Comparison of ENCODE assay signal across 8 mouse cellular contexts in genomic region chr6:100195870-100196409, GRCm38 (mm10).
DNase-seq lines count a peak whose midpoint lies in the region; ATAC-seq and TF ChIP-seq lines count a peak whose summit lies in the region.

No protein-coding gene starts in this region.

- H3K9me3 ChIP-seq in embryonic facial prominence, embryonic 14.5 days (ENCODE audit: control insufficient read depth, low read length) = no peaks in the 10 kb centered on the region
- H3K9me3 ChIP-seq in heart, embryonic 16.5 days (replicated peaks; ENCODE audit: control insufficient read depth, low read length) = no peaks in the 10 kb centered on the region

- peak; percentile 52 for ATAC-seq in Patski
- ATAC-seq in embryonic facial prominence, embryonic 14.5 days (ENCODE audit: low read depth) = peak; percentile 39
- ATAC-seq in heart, embryonic 16.5 days (replicated peaks; ENCODE audit: extremely low read depth, insufficient read depth, low FRiP score) = peak; percentile 79

- no peak for TF ChIP-seq CTCF in Patski (IDR thresholded peaks at IDR 0.05)

- H3K4me3 ChIP-seq in embryonic facial prominence, embryonic 14.5 days (ENCODE audit: low read depth, low read length) = no peak overlapping the region
- H3K4me3 ChIP-seq in heart, embryonic 16.5 days (ENCODE audit: low read length) = no peak overlapping the region

- POLR2A ChIA-PET in Patski (lab: Charles Lee) = interaction anchor here (1.4 kb wide), 1 partner anchor 8 kb away, joined by 3 read pairs; no protein-coding TSS in a partner anchor

- in situ Hi-C loops in Patski (cut with MboI; ENCODE audit: low pct_unique_long_range_greater_than_20kb) = loop anchor here (10.0 kb wide), 1 partner anchor 89 kb away; the partner anchor contains the start of gene Rybp

- peak overlapping the region; percentile 10; the same call in 1 of the 2 replicates for H3K27ac ChIP-seq in embryonic facial prominence, embryonic 14.5 days (replicated peaks; ENCODE audit: low read depth, low read length)
- peak overlapping the region; percentile 88 for H3K27ac ChIP-seq in heart, embryonic 16.5 days (ENCODE audit: low read length)

- 11% methylated on average over 7 of the region's 7 CpGs for WGBS in embryonic facial prominence, embryonic 14.5 days
- 4% methylated on average over 7 of the region's 7 CpGs for WGBS in heart, embryonic 16.5 days

- CTCF ChIA-PET in Patski (lab: Charles Lee) = interaction anchor here (1.4 kb wide), 1 partner anchor 13 kb away, joined by 3 read pairs; no protein-coding TSS in a partner anchor

- H3K4me2 ChIP-seq in embryonic facial prominence, embryonic 14.5 days (ENCODE audit: low read depth, low read length) = no peak overlapping the region
- H3K4me2 ChIP-seq in heart, embryonic 16.5 days (ENCODE audit: low read depth, low read length) = peak overlapping the region; percentile 31; the same call in 1 of the 2 replicates

- DNase-seq in Patski (ENCODE audit: low read depth, low spot score) = no peak
- peak; percentile 87 for DNase-seq in embryonic facial prominence, embryonic 14.5 days (ENCODE audit: low spot score)
- DNase-seq in kidney, postnatal 4 days = peak; percentile 76 to 85
- DNase-seq in mesoderm, embryonic 11.5 days (ENCODE audit: low read depth, low spot score) = peak; percentile 56
- DNase-seq in layer of hippocampus, adult 9-10 months (ENCODE audit: low spot score) = no peak
- no peak for DNase-seq in spleen, postnatal 4 days (ENCODE audit: low spot score in 2 of 2)
- DNase-seq in c-Kit-positive CD71-positive TER-119-positive erythroid progenitor cells, embryonic 14.5 days (ENCODE audit: low spot score) = no peak

- H3K27me3 ChIP-seq in Patski = no peaks in the 10 kb centered on the region
- H3K27me3 ChIP-seq in embryonic facial prominence, embryonic 14.5 days (replicated peaks; ENCODE audit: control insufficient read depth, insufficient read depth, low read length) = no peaks in the 10 kb centered on the region
- no peaks in the 10 kb centered on the region for H3K27me3 ChIP-seq in heart, embryonic 16.5 days (ENCODE audit: control insufficient read depth, insufficient read depth, low read length)

- H3K36me3 ChIP-seq in embryonic facial prominence, embryonic 14.5 days (ENCODE audit: control insufficient read depth, insufficient read depth, low read length) = no peaks in the 10 kb centered on the region
- no peaks in the 10 kb centered on the region for H3K36me3 ChIP-seq in heart, embryonic 16.5 days (ENCODE audit: control insufficient read depth, insufficient read depth)

- H3K9ac ChIP-seq in embryonic facial prominence, embryonic 14.5 days (ENCODE audit: low read depth, low read length) = no peak overlapping the region
- H3K9ac ChIP-seq in heart, embryonic 16.5 days (ENCODE audit: low read length) = peak overlapping the region; percentile 52

- peaks cover 23% of the 10 kb centered on the region for H3K4me1 ChIP-seq in embryonic facial prominence, embryonic 14.5 days (ENCODE audit: control insufficient read depth, insufficient read depth, low read length)
- H3K4me1 ChIP-seq in heart, embryonic 16.5 days (ENCODE audit: control insufficient read depth, insufficient read depth, low read length) = peaks cover 32% of the 10 kb centered on the region

Comparison
In these comparisons a context has a peak if more than half of its experiments do, and no peak if none do; other contexts are left out.
1. DNase-seq: peak in embryonic facial prominence, embryonic 14.5 days (single experiment), kidney, postnatal 4 days (2 of 2) and mesoderm, embryonic 11.5 days (single experiment); none in Patski (single experiment), layer of hippocampus, adult 9-10 months (single experiment), spleen, postnatal 4 days (0 of 2) and c-Kit-positive CD71-positive TER-119-positive erythroid progenitor cells, embryonic 14.5 days (single experiment).
2. Peak in every context shown above with its lines, with median percentiles within 50 percentile points of each other: ATAC-seq.